Mouse (Mus musculus): ENCODE measurements around the gene Cd6.

DNA sequence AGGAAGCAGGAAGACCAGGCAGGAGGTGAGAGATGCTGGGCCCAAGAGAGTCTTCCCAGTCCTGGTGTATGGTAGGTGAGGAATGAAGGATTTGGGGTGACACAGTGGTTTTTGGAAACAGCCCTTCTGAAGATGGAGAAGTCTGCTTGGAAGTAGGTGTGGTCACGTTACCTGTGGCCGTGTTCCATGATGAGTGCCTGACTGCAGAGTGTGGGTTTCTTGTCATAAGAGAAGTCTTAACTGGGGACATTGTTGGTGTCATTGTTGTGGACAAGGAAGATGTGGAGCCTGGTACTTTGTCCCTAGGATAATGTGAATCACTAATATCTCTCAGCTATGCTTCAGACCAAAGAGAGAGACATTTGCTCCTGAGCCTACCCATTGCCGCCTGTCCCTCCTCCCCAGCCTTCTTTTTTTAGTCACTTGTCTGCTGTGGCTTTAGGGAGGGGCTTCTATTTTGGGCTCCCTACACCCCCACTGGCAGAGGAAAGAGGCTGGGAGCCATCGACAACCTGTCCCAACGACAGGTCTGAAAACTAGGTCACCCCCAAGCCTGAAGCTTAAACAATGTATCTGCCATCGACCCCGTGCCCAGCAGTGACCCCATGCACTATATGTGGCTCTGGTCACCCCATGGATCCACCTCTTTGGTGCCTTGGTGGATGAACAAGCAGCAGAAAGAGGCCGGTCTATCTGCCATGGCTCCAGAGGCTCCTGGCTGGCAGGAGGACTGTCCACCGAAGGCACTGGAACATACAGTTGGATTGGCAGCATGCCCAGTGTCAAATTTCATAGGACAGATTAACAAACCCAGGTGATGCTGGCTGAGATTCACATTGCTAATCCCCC, 69.7 kb downstream of the Cd6 start:
- TF ChIP-seq CTCF (IDR thresholded peaks at IDR 0.05 in 2 of 3, conservative IDR thresholded peaks at IDR 0.05 in 1 of 3; ENCODE audit: control insufficient read depth in 1 of 3, insufficient read depth in 1 of 3, low read depth in 2 of 3, low read length in 3 of 3, poor library complexity in 1 of 3, severe bottlenecking in 1 of 3) (no peak), POLR2AphosphoS5 (IDR thresholded peaks at IDR 0.05; ENCODE audit: borderline replicate concordance, low read depth, low read length) (no peak), NELFE (IDR thresholded peaks at IDR 0.05; ENCODE audit: low read depth, low read length) (no peak), POLR2A (IDR thresholded peaks at IDR 0.05; ENCODE audit: control insufficient read depth in 1 of 2, insufficient read depth in 1 of 2, low read depth in 1 of 2, low read length in 2 of 2, poor library complexity in 1 of 2) (no peak), SMC3 (IDR thresholded peaks at IDR 0.05; ENCODE audit: low read depth, low read length) (no peak), MAFK (IDR thresholded peaks at IDR 0.05; ENCODE audit: borderline replicate concordance, low read depth, low read length) (no peak), NRF1 (IDR thresholded peaks at IDR 0.05; ENCODE audit: insufficient read depth, low read depth, low read length, poor library complexity, severe bottlenecking) (no peak), ZNF384 (IDR thresholded peaks at IDR 0.05; ENCODE audit: low read depth, low read length) (no peak), USF1 (IDR thresholded peaks at IDR 0.05; ENCODE audit: low read depth, low read length) (no peak), USF2 (IDR thresholded peaks at IDR 0.05; ENCODE audit: borderline replicate concordance in 1 of 2, insufficient read depth in 1 of 2, low read depth in 1 of 2, low read length in 2 of 2) (no peak), POLR2AphosphoS2 (IDR thresholded peaks at IDR 0.05; ENCODE audit: low read length) (no peak), RAD21 (IDR thresholded peaks at IDR 0.05; ENCODE audit: low read depth, low read length) (no peak), MAX (IDR thresholded peaks at IDR 0.05; ENCODE audit: low read length) (no peak), BHLHE40 (IDR thresholded peaks at IDR 0.05; ENCODE audit: borderline replicate concordance, low read depth, low read length) (no peak)
